Mouse (Mus musculus) CH12.LX (cell line): Measurements from ENCODE around the gene Myo1g. TPM values are rescaled to one million over a fixed set of nuclear protein-coding genes. Genes with fewer than 3 reads are reported as not detected.

Experiments used
- DNase-seq: peaks from one replicate; pipeline ENCODE4 v3.0.0-alpha.2; 2013; ENCODE audit errors: extremely low read depth
- H3K27ac ChIP-seq: 2 replicates; pipeline ENCODE4 v1.5.1; 2012; ENCODE audit warnings: low read depth, mild to moderate bottlenecking, control low read depth, moderate library complexity; ENCODE audit not compliant: insufficient read depth
- H3K27me3 ChIP-seq: replicated peaks from 2 replicates; pipeline ENCODE3; 2012; ENCODE audit warnings: inconsistent platforms
- H3K36me3 ChIP-seq, 2 experiments: replicated peaks in 1 of 2; 2 replicates each; pipeline versions ENCODE3 to v1.6.1; 2012; ENCODE audit warnings: inconsistent platforms in 1 of 2, low read length in 1 of 2, mild to moderate bottlenecking in 1 of 2, mixed read lengths in 1 of 2, moderate library complexity in 1 of 2; ENCODE audit not compliant: control insufficient read depth in 1 of 2, insufficient read depth in 1 of 2
- H3K4me1 ChIP-seq, 2 experiments: 2 replicates each; pipeline ENCODE4 v1.6.1; 2012; ENCODE audit warnings: inconsistent platforms in 1 of 2, moderate library complexity in 1 of 2; ENCODE audit not compliant: insufficient read depth in 2 of 2, control insufficient read depth in 1 of 2
- H3K4me2 ChIP-seq: 2 replicates; pipeline ENCODE4 v1.6.1; 2012; ENCODE audit warnings: low read depth, mild to moderate bottlenecking, control low read depth; ENCODE audit not compliant: poor library complexity, insufficient read depth, severe bottlenecking
- H3K4me3 ChIP-seq, 3 experiments: fragments of 150-350 bp in 1 of 3; sonication (generic) in 1 of 3; replicated peaks in 1 of 3; 2 replicates each; pipeline versions ENCODE3 to v1.5.1; 2011 to 2012; ENCODE audit warnings: low read depth in 2 of 3, low read length in 2 of 3, mild to moderate bottlenecking in 2 of 3, moderate library complexity in 2 of 3, control low read depth in 1 of 3, improper control_type of control experiment in 1 of 3, inconsistent platforms in 1 of 3, mixed read lengths in 1 of 3; ENCODE audit not compliant: poor library complexity in 1 of 3
- H3K79me2 ChIP-seq: replicated peaks from 2 replicates; pipeline ENCODE4 v1.6.1; 2012; ENCODE audit warnings: mild to moderate bottlenecking, moderate library complexity; ENCODE audit not compliant: control insufficient read depth, poor library complexity, insufficient read depth, severe bottlenecking; ENCODE audit errors: extremely low read depth
- H3K9ac ChIP-seq: 2 replicates; pipeline ENCODE4 v1.6.1; 2012; ENCODE audit warnings: low read depth, mild to moderate bottlenecking, control low read depth, moderate library complexity; ENCODE audit not compliant: insufficient read depth
- H3K9me3 ChIP-seq: replicated peaks from 2 replicates; pipeline ENCODE3; 2012; ENCODE audit warnings: low read length, inconsistent platforms, mixed read lengths
- CHD1 ChIP-seq: IDR thresholded peaks from 2 replicates; pipeline ENCODE4 v1.6.1; 2012; ENCODE audit warnings: low read depth, low read length, improper control_type of control experiment, inconsistent platforms
- CTCF ChIP-seq, 2 experiments: IDR thresholded peaks in 1 of 2; conservative IDR thresholded peaks in 1 of 2; 2 replicates each; pipeline ENCODE4 v1.5.1; 2011 to 2012; ENCODE audit warnings: low read depth in 2 of 2, low read length in 2 of 2, improper control_type of control experiment in 1 of 2, inconsistent platforms in 1 of 2, mild to moderate bottlenecking in 1 of 2, moderate library complexity in 1 of 2
- E2F4 ChIP-seq: IDR thresholded peaks from 2 replicates; pipeline ENCODE4 v1.6.1; 2011; ENCODE audit warnings: low read depth, low read length, improper control_type of control experiment; ENCODE audit not compliant: insufficient replicate concordance
- ELF1 ChIP-seq: IDR thresholded peaks from 2 replicates; pipeline ENCODE4 v1.6.1; 2014; ENCODE audit warnings: low read depth, mild to moderate bottlenecking, inconsistent platforms, low read length, improper control_type of control experiment
- ETS1 ChIP-seq: conservative IDR thresholded peaks from 2 replicates; pipeline ENCODE4 v1.6.1; 2012; ENCODE audit warnings: low read depth, mild to moderate bottlenecking, inconsistent platforms, low read length, improper control_type of control experiment, moderate library complexity
- GABPA ChIP-seq: IDR thresholded peaks from 2 replicates; pipeline ENCODE4 v1.6.1; 2012; ENCODE audit warnings: low read depth, low read length, improper control_type of control experiment, inconsistent platforms; ENCODE audit not compliant: insufficient replicate concordance
- HCFC1 ChIP-seq: IDR thresholded peaks from 2 replicates; pipeline ENCODE4 v1.6.1; 2012; ENCODE audit warnings: low read depth, mild to moderate bottlenecking, inconsistent platforms, low read length, improper control_type of control experiment
- IRF4 ChIP-seq: IDR thresholded peaks from 2 replicates; pipeline ENCODE4 v1.6.1; 2014; ENCODE audit warnings: low read depth, mild to moderate bottlenecking, inconsistent platforms, low read length, improper control_type of control experiment
- JUN ChIP-seq: IDR thresholded peaks from 2 replicates; pipeline ENCODE4 v1.6.1; 2011; ENCODE audit warnings: low read depth, mild to moderate bottlenecking, low read length, improper control_type of control experiment, moderate library complexity; ENCODE audit not compliant: insufficient read depth
- JUND ChIP-seq: conservative IDR thresholded peaks from 2 replicates; pipeline ENCODE4 v1.6.1; 2011; ENCODE audit warnings: low read depth, low read length, improper control_type of control experiment
- MAFK ChIP-seq: IDR thresholded peaks from 2 replicates; pipeline ENCODE4 v1.6.1; 2011; ENCODE audit warnings: low read length, improper control_type of control experiment; ENCODE audit not compliant: insufficient replicate concordance
- MAX ChIP-seq: IDR thresholded peaks from 2 replicates; pipeline ENCODE4 v1.6.1; 2011; ENCODE audit warnings: low read length, improper control_type of control experiment
- MAZ ChIP-seq: IDR thresholded peaks from 2 replicates; pipeline ENCODE4 v1.6.1; 2012; ENCODE audit warnings: low read depth, mild to moderate bottlenecking, inconsistent platforms, low read length, improper control_type of control experiment, moderate library complexity
- MEF2A ChIP-seq: IDR thresholded peaks from 2 replicates; pipeline ENCODE4 v1.6.1; 2014; ENCODE audit warnings: low read depth, mild to moderate bottlenecking, inconsistent platforms, low read length, improper control_type of control experiment, borderline replicate concordance
- MXI1 ChIP-seq: IDR thresholded peaks from 2 replicates; pipeline ENCODE4 v1.6.1; 2011; ENCODE audit warnings: mild to moderate bottlenecking, low read depth, low read length, improper control_type of control experiment
- MYC ChIP-seq: IDR thresholded peaks from 2 replicates; pipeline ENCODE4 v1.6.1; 2011; ENCODE audit warnings: low read depth, mild to moderate bottlenecking, improper control_type of control experiment, low read length
- NRF1 ChIP-seq: IDR thresholded peaks from 2 replicates; pipeline ENCODE4 v1.6.1; 2014; ENCODE audit warnings: low read depth, mild to moderate bottlenecking, inconsistent platforms, low read length, improper control_type of control experiment, moderate library complexity
- PAX5 ChIP-seq: IDR thresholded peaks from 2 replicates; pipeline ENCODE4 v1.6.1; 2012; ENCODE audit warnings: low read length, inconsistent platforms, mixed read lengths
- POLR2A ChIP-seq: IDR thresholded peaks from 2 replicates; pipeline ENCODE4 v1.6.1; 2011; ENCODE audit warnings: low read depth, mild to moderate bottlenecking, improper control_type of control experiment, low read length
- POLR2AphosphoS2 ChIP-seq: IDR thresholded peaks from 2 replicates; pipeline ENCODE4 v1.6.1; 2011; ENCODE audit warnings: low read depth, low read length, improper control_type of control experiment
- RAD21 ChIP-seq: IDR thresholded peaks from 2 replicates; pipeline ENCODE4 v1.6.1; 2011; ENCODE audit warnings: low read depth, mild to moderate bottlenecking, low read length, improper control_type of control experiment, moderate library complexity
- RCOR1 ChIP-seq: conservative IDR thresholded peaks from 2 replicates; pipeline ENCODE4 v1.6.1; 2012; ENCODE audit warnings: low read depth, mild to moderate bottlenecking, inconsistent platforms, low read length, improper control_type of control experiment
- SIN3A ChIP-seq: IDR thresholded peaks from 2 replicates; pipeline ENCODE4 v1.6.1; 2012; ENCODE audit warnings: low read length, improper control_type of control experiment, inconsistent platforms
- TBP ChIP-seq: conservative IDR thresholded peaks from 2 replicates; pipeline ENCODE4 v1.6.1; 2011; ENCODE audit warnings: low read depth, low read length, improper control_type of control experiment
- TCF12 ChIP-seq: IDR thresholded peaks from 2 replicates; pipeline ENCODE4 v1.6.1; 2014; ENCODE audit warnings: low read depth, mild to moderate bottlenecking, inconsistent platforms, low read length, improper control_type of control experiment
- UBTF ChIP-seq: IDR thresholded peaks from 2 replicates; pipeline ENCODE4 v1.6.1; 2012; ENCODE audit warnings: low read depth, mild to moderate bottlenecking, inconsistent platforms, low read length, improper control_type of control experiment, moderate library complexity
- USF1 ChIP-seq: IDR thresholded peaks from 2 replicates; pipeline ENCODE4 v1.6.1; 2014; ENCODE audit warnings: low read depth, mild to moderate bottlenecking, inconsistent platforms, low read length, improper control_type of control experiment
- USF2 ChIP-seq: conservative IDR thresholded peaks from 2 replicates; pipeline ENCODE4 v1.6.1; 2011; ENCODE audit warnings: low read depth, low read length, improper control_type of control experiment
- ZC3H11A ChIP-seq: IDR thresholded peaks from 2 replicates; pipeline ENCODE4 v1.6.1; 2012; ENCODE audit warnings: low read depth, mild to moderate bottlenecking, inconsistent platforms, low read length, improper control_type of control experiment
- ZKSCAN1 ChIP-seq: IDR thresholded peaks from 2 replicates; pipeline ENCODE4 v1.6.1; 2012; ENCODE audit warnings: low read depth, inconsistent platforms, low read length, improper control_type of control experiment, borderline replicate concordance
- ZMIZ1 ChIP-seq: IDR thresholded peaks from 2 replicates; pipeline ENCODE4 v1.6.1; 2012; ENCODE audit warnings: low read depth, mild to moderate bottlenecking, inconsistent platforms, low read length, improper control_type of control experiment
- ZNF384 ChIP-seq: IDR thresholded peaks from 2 replicates; pipeline ENCODE4 v1.6.1; 2012; ENCODE audit warnings: low read depth, low read length, improper control_type of control experiment, inconsistent platforms
- dilution Hi-C: fragments of 300-500 bp; cut with MboI; formaldehyde crosslinking; loops from 2 replicates; pipeline ENCODE4 v1.14.3; 2020; ENCODE audit warnings: low sequenced_read_pairs; ENCODE audit not compliant: extremely low pct_unique_long_range_greater_than_20kb, extremely low pct_ligation_motif_present
- in situ Hi-C: fragments of 300-500 bp; cut with MboI; formaldehyde crosslinking; loops from 3 replicates; pipeline ENCODE4 v1.14.3; 2019; ENCODE audit warnings: low sequenced_read_pairs, low pct_ligation_motif_present, low pct_unique_long_range_greater_than_20kb, mixed read lengths
- polyA plus RNA-seq: library from polyadenylated mRNA; unstranded; fragments of >175 nt; gene quantifications from 2 replicates; pipeline ENCODE4 v1.2.1, GENCODE M21; 2012; ENCODE audit warnings: low read depth; ENCODE audit not compliant: insufficient read length
- total RNA-seq, 2 experiments: library from RNA; depleted of rRNA; stranded (reverse); fragments of 300-350 nt in 1 of 2; fragments of >200 nt in 1 of 2; gene quantifications; 2 replicates each; pipeline ENCODE4 v1.2.3; 2012 to 2014

The Myo1g gene
- total and polyA plus RNA-seq, 3 experiments = 268 to 335 (median 284) TPM

- TF ChIP-seq USF1 (no peak; the same call in 1 of the 2 replicates), GABPA (no peak), JUN (no peak), MYC (peak; percentile 65; the same call in 1 of the 2 replicates), IRF4 (no peak), MEF2A (0 out of 2 replicates have a peak, but pooled peaks have one; percentile 14), NRF1 (peak; percentile 8; the same call in 1 of the 2 replicates), ELF1 (no peak), MAX (no peak; the same call in 1 of the 2 replicates), RAD21 (no peak), TBP (0 out of 2 replicates have a peak, but pooled peaks have one; percentile 15), CHD1 (no peak), ZNF384 (no peak), E2F4 (no peak), TCF12 (peak; percentile 16; the same call in 1 of the 2 replicates), CTCF (conservative IDR thresholded peaks at IDR 0.05 in 1 of 2, IDR thresholded peaks at IDR 0.05 in 1 of 2; ENCODE audit: low read depth in 2 of 2, low read length in 2 of 2) (no peak), MAFK (no peak), ETS1 (no peak; the same call in 1 of the 2 replicates)
These were observed 26.4 kb upstream of the Myo1g start (continued) for GRCm38 (mm10) chr11:6547037-6547680.

- Histone ChIP-seq H3K4me2 (peak within 1 kb of the TSS; percentile 86), H3K36me3 (peaks cover 0 to 19% of the 10 kb centered on the region in 2 experiments), H3K79me2 (peaks cover 40% of the 10 kb centered on the region), H3K9me3 (no peaks in the 10 kb centered on the region), H3K27ac (peak within 1 kb of the TSS; percentile 43), H3K27me3 (no peaks in the 10 kb centered on the region), H3K4me1 (peaks cover 8 to 30% of the 10 kb centered on the region in 2 experiments), H3K9ac (peak within 1 kb of the TSS; percentile 97), H3K4me3 (peak within 1 kb of the TSS; percentile 66 to 97 (median 84))
- in situ Hi-C loops (loop anchor here (5.0 kb wide), 1 partner anchor 36 kb away; no protein-coding TSS in a partner anchor), dilution Hi-C loops (no loop called here)
- DNase-seq = peak; percentile 96
- TF ChIP-seq IRF4 (peak; percentile 69; the same call in 1 of the 2 replicates), MEF2A (peak; percentile 75), MXI1 (peak; percentile 91), TCF12 (peak; percentile 95), GABPA (no peak), TBP (peak; percentile 68; the same call in 1 of the 2 replicates), JUN (no peak), PAX5 (no peak), MAZ (peak; percentile 85), ZNF384 (no peak), POLR2A (peak; percentile 97), ZMIZ1 (peak; percentile 93), RCOR1 (peak; percentile 61; the same call in 1 of the 2 replicates), NRF1 (peak; percentile 61), UBTF (peak; percentile 55; the same call in 1 of the 2 replicates), E2F4 (peak; percentile 81; the same call in 1 of the 2 replicates), ZKSCAN1 (no peak), HCFC1 (peak; percentile 77), USF2 (no peak), POLR2AphosphoS2 (peak; percentile 94), JUND (no peak), ZC3H11A (no peak), MYC (0 out of 2 replicates have a peak, but pooled peaks have one; percentile 69), SIN3A (peak; percentile 98)
These were observed 25.6 kb upstream of the Myo1g start, which contains the start of gene Ccm2 for GRCm38 (mm10) chr11:6546205-6547013. Ccm2 (plus strand) TSS chr11:6546887.
